Mouse (Mus musculus) heart, postnatal 0 days (tissue): ENCODE results near the gene Anapc7.

Source experiments
- CTCF ChIP-seq: IDR thresholded peaks from 2 replicates; pipeline ENCODE4 v1.5.1; 2016; ENCODE audit warnings: antibody characterized with exemption, control low read depth, low read depth
- EP300 ChIP-seq: IDR thresholded peaks from 2 replicates; pipeline ENCODE4 v1.6.1; 2016; ENCODE audit warnings: antibody characterized with exemption, low read depth

- TF ChIP-seq EP300 (no peak), CTCF (no peak)
These were observed 18.7 kb downstream of the Anapc7 start for GRCm38 (mm10) chr5:122440095-122440630.
